Mouse (Mus musculus) adrenal gland, adult (tissue): ENCODE data around the gene Jup.
"Not testable (repeated sequence)": the region's sequence is repeated elsewhere in the genome, so short reads cannot be mapped to it uniquely, and the experiment has no call there.

Source experiments
- DNase-seq, 2 experiments: peaks; one replicate each; pipeline ENCODE4 v3.0.0; 2022 to 2023; ENCODE audit warnings: low spot score in 1 of 2; ENCODE audit not compliant: inconsistent age in 2 of 2

Jup gene

GRCm38 (mm10) chr11:100360175-100360574 lies 37.4 kb downstream of the Jup start:
- DNase-seq, result no peak

DNA sequence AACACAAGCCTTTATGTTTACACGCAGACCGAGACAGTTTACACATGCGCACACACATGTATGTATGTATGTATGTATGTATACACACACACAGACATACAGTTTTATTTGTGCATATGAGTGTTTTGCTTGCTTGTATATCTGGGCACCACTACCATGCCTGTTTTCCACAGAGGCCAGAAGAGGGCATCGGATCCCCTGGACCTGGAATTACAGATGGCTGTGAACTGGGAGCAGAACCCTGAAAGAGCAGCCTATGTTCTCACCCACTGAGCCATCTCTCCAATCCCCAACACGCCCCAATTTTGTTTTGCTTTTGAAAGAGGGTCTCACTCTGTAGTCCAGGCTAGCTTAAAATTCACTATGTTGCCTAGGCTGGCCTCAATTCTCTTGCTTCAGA lies 40.2 kb downstream of the Jup start:
- DNase-seq, result peak in 1 of 2 experiments; percentile 56

GRCm38 (mm10) chr11:100356819-100357211 lies 40.7 kb downstream of the Jup start:
- DNase-seq, result no peak

DNA sequence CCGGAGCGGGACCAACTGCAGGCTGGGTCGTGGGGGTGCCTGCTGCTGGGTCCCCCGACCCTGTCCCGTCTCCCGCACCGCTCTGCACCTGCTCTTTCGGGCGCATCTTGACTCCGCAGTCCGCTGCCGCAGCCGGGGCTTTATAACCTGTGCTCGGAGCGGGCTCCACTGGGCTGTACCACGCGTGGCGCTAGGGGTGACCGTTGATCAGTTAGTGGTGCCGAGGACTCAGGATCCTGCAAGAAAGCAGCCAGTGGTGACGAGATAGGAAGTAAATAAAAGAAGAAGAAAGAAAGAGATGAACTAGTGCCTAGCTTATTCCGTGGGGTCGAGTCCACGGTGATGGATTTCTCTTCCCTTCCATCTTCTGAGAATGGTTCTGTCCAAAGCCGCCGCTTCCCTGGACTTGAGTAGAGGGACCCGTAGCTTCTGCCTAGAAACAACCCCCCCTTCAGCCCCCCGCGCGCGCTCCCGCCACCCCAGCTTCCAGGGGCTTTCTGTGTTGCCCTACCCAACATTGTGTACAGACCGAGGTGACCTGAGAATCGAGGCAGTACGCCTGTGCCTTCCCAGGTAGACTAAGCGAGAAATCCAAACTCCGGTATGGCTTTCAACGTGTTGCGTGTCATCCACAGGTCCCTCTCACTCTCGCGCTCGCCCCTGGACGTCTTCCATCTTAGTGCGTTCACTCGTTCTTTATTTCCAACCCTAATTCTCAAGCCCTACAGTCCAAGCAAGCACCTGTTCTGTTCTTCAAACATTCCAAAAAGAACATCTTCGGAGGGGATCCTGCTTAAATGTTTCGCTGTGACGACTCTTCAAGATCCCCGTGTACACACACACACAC lies 41.4 kb downstream of the Jup start, which contains the start of gene Hap1:
Gene Hap1 (minus strand): TSS at position 157 of the 847 bp plus-strand sequence.
- DNase-seq, result peak; percentile 84 to 95

GRCm38 (mm10) chr11:100355151-100355951 lies 42.2 kb downstream of the Jup start:
- DNase-seq, result peak; percentile 62 to 85

DNA sequence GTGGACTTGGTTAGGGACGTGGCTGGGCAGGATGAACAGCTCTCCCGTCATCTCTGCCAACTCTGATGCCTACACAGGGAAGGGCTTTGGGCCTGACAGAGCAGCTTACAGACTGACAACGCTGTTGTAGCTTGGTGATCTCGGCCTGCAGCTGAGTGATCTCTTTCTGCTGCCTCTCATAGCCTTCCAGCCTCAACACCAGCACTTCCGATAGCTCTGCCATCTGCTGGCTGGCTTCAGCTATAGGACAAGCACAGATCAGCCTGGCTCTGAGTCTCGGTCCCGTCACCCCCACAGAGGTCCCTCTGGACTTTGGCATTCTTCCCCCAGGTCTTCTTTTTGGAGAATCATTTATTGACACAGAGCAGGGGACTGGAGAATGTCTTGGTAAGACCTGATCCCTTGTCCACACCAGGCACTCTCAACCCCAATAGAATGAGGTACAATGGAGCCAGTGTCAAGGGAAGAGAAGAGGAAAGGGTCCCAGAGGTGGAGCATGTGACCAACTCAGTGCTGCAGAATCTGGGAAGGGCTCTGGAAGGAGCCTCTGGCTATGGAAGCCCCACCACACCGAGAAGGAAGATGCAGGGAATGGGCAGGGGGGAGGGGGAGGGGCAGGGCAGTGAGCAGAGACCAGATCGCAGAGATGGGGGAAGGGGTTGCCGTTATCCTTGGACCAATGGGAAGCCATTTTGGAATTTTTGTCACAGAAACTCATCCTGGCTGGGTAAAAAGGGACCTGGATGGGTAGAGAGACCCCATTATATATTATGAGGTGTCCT lies 45.3 kb downstream of the Jup start:
- peak in 1 of 2 experiments; percentile 57 for DNase-seq

- peak in 1 of 2 experiments; percentile 52 for DNase-seq
Measured at GRCm38 (mm10) chr11:100344269-100344668, 53.3 kb downstream of the Jup start.

GRCm38 (mm10) chr11:100335731-100336130 lies 61.8 kb downstream of the Jup start:
- DNase-seq, result no peak

DNA sequence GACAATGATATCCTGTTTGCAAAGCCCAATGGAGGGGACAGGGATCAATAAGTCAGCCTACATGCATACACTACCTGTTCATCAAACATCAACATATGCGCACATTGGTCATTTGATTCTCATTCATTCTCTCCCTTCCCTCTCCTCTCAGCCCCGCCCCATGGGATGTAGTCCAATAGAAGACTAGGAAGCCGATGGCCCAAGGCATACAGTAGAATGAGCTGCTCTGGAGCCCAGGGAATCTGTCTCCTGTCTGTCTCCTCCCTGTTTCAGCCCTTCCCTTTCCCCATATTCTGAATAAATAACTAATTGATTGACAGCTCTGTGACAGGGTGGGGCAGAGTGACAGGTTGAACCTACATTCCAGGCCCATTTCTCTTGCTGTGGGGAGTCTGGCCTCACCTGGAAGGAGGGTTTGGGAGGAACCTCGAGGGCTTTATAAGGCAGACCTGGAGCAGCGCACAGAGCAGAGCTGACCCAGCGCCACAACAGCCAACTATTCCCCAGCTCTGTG lies 63.6 kb downstream of the Jup start, which contains the start of gene Gast:
Gene Gast (plus strand): TSS at position 464 of the 514 bp plus-strand sequence.
- DNase-seq, result no peak

- DNase-seq, result peak in 1 of 2 experiments; percentile 33
Measured at GRCm38 (mm10) chr11:100332766-100333515, 64.6 kb downstream of the Jup start.

DNA sequence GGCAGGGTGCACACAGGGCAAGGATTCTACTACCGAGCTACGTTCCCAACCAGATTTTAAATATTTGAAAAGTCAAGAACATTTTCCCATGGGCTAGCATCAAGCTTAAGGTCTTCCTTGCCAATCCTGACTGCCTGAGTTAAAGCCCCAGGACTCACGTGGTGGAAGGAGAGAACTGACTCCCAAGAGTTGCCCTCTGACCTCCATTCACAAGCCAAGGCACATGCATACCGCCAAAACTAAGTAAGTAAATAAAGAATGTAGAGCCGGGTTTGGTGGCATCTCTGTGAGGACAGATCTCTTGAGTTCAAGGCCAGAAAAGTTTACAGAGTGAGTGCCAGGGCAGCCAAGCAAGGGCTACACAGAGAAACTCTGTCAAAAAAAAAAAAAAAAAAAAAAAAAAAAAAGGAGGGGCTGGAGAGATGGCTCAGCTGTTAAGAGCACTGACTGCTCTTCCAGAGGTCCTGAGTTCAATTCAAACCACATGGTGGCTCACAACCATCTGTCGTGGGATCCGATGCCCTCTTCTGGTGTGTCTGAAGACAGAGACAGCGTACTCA lies 66.7 kb downstream of the Jup start:
- DNase-seq, result not testable (repeated sequence)

GRCm38 (mm10) chr11:100330235-100330634 lies 67.3 kb downstream of the Jup start:
- DNase-seq, result peak in 1 of 2 experiments; percentile 54

GRCm38 (mm10) chr11:100327761-100328160 lies 69.8 kb downstream of the Jup start:
- DNase-seq, result no peak

DNA sequence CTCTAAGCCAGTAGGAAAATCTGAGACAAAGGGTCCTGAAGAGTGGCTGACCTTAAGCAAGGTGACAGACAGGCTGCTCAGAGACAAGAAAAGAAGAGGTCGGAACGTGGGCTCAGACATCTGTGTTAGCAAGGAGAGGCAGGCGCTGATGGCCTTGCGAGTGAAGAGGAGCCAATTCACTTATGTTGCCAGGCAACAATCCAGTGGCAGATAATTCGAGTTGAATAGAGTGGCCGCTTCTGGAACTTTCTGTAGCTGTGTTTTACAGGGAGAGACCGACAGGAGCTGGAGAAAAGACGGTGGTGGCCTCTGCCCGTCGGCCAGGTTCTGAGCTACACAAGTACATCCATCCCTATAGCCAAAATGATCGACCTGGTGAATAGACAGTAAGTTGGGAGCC lies 70.2 kb downstream of the Jup start:
- peak in 1 of 2 experiments; percentile 65 for DNase-seq

GRCm38 (mm10) chr11:100325062-100325629 lies 72.4 kb downstream of the Jup start:
- DNase-seq, result peak in 1 of 2 experiments; percentile 42

DNA sequence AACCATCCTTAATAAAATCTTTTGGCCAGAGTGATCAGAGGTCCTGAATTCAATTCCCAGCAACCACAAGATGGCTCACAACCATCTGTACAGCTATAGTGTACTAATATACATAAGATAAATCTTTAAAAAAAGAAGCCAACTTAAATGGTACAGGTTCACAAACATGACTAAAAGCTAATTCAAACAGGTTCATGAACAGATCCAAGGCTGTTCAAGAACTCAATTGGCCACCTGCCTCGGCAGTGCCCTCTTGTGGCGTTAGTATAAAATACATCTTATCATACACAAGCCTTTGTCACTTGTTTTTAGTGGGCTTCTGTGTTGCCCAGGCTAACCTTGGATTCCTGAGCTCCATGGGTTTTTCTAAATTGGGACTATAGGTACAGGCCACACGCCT lies 74.0 kb downstream of the Jup start:
- peak; percentile 51 to 86 for DNase-seq

- DNase-seq, result peak in 1 of 2 experiments; percentile 49
Measured at GRCm38 (mm10) chr11:100322591-100323258, 74.8 kb downstream of the Jup start.

- peak in 1 of 2 experiments; percentile 66 for DNase-seq
Measured at GRCm38 (mm10) chr11:100321479-100322305, 75.9 kb downstream of the Jup start.
